Mouse (Mus musculus) spleen, adult 2 months (tissue): Measurements from ENCODE around the gene 4933411K16Rik. TPM values are rescaled to one million over a fixed set of nuclear protein-coding genes. Genes with fewer than 3 reads are reported as not detected.
A peak's percentile ranks its signal among the peaks of the same experiment; 100 is the strongest.

Experiments used
- DNase-seq, 2 experiments: peaks; one replicate each; pipeline versions ENCODE4 v3.0.0 to v3.0.0-alpha.2; 2012 to 2021; ENCODE audit warnings: low spot score in 2 of 2, low read depth in 1 of 2
- H3K27ac ChIP-seq: fragments of 200-500 bp; 2 replicates; pipeline ENCODE4 v1.5.1; 2012; ENCODE audit warnings: low read length, inconsistent platforms; ENCODE audit not compliant: insufficient read depth
- H3K27me3 ChIP-seq: fragments of 200-500 bp; 2 replicates; pipeline ENCODE4 v1.6.1; 2012; ENCODE audit warnings: mild to moderate bottlenecking, moderate library complexity, low read length, inconsistent platforms; ENCODE audit not compliant: control insufficient read depth, insufficient read depth
- H3K36me3 ChIP-seq: fragments of 200-500 bp; 2 replicates; pipeline ENCODE4 v1.6.1; 2012; ENCODE audit warnings: mild to moderate bottlenecking, low read length, inconsistent platforms; ENCODE audit not compliant: control insufficient read depth, insufficient read depth
- H3K4me1 ChIP-seq: fragments of 200-500 bp; 2 replicates; pipeline ENCODE4 v1.6.1; 2011; ENCODE audit warnings: inconsistent platforms; ENCODE audit not compliant: control insufficient read depth, insufficient read depth, insufficient read length
- H3K4me3 ChIP-seq: fragments of 200-500 bp; 2 replicates; pipeline ENCODE4 v1.5.1; 2011; ENCODE audit warnings: mild to moderate bottlenecking, inconsistent platforms; ENCODE audit not compliant: insufficient read depth, insufficient read length; ENCODE audit errors: extremely low read depth
- CTCF ChIP-seq: fragments of 200-500 bp; IDR thresholded peaks from 2 replicates; pipeline ENCODE4 v1.5.1; 2011; ENCODE audit warnings: mild to moderate bottlenecking, inconsistent platforms; ENCODE audit not compliant: insufficient read depth, insufficient read length, insufficient replicate concordance; ENCODE audit errors: extremely low read depth
- POLR2A ChIP-seq: fragments of 200-500 bp; IDR thresholded peaks from 2 replicates; pipeline ENCODE4 v1.6.1; 2011; ENCODE audit warnings: low read depth, low read length, inconsistent platforms
- WGBS: fragments of 180-500 bp; shearing (Covaris S2); methylation state at CpG from one replicate; pipeline ENCODE4 v1.1.7; 2018; 5-methylcytosine and 5-hydroxymethylcytosine counted together
- polyA plus RNA-seq: library from polyadenylated mRNA; depleted of rRNA; stranded (reverse); fragments of >200 nt; gene quantifications from 2 replicates; pipeline ENCODE4 v1.2.3, GENCODE M21; 2012

4933411K16Rik gene
- polyA plus RNA-seq, 1 experiment = 0.11 TPM

DNA sequence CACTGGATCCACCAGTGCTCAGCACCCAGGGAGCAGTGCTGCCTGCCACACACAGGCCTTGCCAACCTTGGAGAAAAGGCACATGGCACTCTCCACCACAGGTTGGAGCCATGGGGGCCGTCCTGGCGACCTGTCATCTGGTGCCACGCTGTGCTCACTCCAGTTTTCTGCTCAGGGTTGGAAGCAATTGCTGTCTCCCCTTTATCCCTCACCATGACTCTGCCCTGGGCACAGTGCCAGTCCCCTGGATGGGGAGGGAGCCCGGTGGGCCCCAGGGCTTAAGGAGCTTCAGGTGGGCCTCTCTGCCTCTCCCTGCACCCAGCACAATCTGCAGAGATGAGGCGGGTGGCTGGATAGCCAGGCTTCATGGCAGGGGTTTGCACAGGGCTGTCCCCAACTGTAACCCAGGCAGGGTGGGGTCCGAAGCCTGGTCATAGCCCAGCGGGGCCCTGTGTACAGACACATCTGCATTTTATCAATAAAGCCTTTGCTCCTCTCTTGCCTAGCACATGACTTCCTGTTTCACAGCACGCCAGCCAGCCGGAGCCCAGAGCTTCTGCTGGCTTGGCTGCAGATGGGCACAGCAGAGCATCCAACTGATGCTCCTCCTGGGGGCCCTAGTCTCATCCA lies 17.8 kb upstream of the 4933411K16Rik start:
- DNase-seq = no peak
- WGBS = 67% methylated on average over 9 of the region's 9 CpGs
- H3K4me3 ChIP-seq = no peak overlapping the region
- TF ChIP-seq CTCF (no peak), POLR2A (no peak)
- no peak overlapping the region for H3K27ac ChIP-seq
- H3K4me1 ChIP-seq = no peaks in the 10 kb centered on the region
- H3K36me3 ChIP-seq = peaks cover 2% of the 10 kb centered on the region; the same call in 1 of the 2 replicates
- no peaks in the 10 kb centered on the region for H3K27me3 ChIP-seq

DNA sequence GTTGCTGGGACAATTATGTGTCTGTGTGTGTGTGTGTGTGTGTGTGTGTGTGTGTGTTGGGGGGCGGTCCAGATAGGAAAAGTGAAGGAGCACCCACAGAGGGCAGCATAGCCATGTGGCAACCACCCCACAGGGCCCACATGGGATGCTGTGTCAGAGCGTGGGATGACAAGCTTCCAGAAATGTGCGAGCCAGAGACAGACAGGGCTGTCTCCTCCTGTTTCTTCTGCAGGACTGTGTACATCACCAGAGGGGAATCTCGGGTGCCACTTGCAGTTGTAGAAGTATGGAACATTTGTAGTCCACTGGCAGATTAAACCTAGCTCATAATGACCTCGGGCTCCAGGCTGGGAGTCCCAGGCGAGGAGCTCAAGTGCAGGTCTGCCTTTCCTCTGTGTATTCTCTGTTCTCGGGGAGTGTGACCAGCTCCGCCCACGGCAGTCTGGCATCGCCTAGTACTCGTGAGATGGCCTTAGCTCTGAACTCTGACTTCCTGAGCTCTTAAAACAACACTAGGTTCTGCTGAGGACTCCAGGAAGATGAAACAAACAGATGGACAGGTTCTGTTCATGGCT lies 17.1 kb upstream of the 4933411K16Rik start:
- Histone ChIP-seq H3K27ac (no peak overlapping the region), H3K4me3 (no peak overlapping the region), H3K4me1 (no peaks in the 10 kb centered on the region), H3K36me3 (peaks cover 2% of the 10 kb centered on the region; the same call in 1 of the 2 replicates), H3K27me3 (no peaks in the 10 kb centered on the region)
- no peak for TF ChIP-seq POLR2A
- TF ChIP-seq CTCF = no peak
- DNase-seq = no peak
- 70% methylated on average over 11 of the region's 11 CpGs for WGBS

DNA sequence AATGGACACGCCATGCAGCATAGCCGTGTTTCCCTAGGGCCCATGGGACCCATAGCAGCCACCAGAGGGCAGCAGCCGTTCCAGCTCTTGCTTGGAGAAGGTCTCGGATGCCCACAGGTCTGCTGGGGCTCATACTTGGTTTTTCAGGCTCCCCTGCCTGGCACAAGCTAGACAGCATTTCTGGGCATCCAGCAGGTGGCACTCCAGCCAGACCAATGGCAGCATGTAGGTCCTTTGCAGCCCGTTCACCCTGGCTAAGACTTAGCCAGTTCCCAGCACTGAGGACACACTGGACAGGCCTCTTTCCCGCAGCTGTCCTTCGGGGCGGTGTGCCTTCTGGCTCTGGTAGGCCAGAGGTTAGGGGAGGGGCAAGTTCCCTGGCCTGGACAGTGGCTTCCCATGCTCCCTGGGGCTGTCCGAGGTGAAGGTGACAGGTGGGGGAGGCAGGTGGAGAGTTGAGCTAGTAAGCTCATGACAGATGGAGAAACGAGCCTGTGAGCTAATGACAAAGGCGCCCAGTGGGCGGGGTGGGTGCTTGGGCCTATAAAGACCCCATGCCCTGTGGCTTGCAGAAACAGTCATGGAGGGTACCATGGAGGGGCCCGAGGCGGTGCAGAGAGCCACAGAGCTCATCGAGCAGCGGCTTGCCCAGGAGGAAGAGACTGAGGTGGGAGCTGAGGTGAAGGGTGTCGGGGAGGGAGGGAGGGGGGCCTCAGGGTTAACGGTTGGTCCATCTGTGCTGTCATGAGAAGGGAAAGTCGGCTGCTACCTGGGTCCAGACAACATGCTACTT lies 16.4 kb upstream of the 4933411K16Rik start, which contains the start of gene Ankrd2:
Gene Ankrd2 (plus strand): TSS at position 545 of the 793 bp plus-strand sequence.
- 66% methylated on average over 19 of the region's 19 CpGs for WGBS
- H3K4me3 ChIP-seq = no peak within 1 kb of the TSS
- no peak within 1 kb of the TSS for H3K27ac ChIP-seq
- no peaks in the 10 kb centered on the region for H3K4me1 ChIP-seq
- peak; percentile 38 to 66 for DNase-seq
- no peaks in the 10 kb centered on the region for H3K27me3 ChIP-seq
- peaks cover 2% of the 10 kb centered on the region; the same call in 1 of the 2 replicates for H3K36me3 ChIP-seq
- TF ChIP-seq POLR2A (no peak), CTCF (peak; percentile 68; the same call in 1 of the 2 replicates)

DNA sequence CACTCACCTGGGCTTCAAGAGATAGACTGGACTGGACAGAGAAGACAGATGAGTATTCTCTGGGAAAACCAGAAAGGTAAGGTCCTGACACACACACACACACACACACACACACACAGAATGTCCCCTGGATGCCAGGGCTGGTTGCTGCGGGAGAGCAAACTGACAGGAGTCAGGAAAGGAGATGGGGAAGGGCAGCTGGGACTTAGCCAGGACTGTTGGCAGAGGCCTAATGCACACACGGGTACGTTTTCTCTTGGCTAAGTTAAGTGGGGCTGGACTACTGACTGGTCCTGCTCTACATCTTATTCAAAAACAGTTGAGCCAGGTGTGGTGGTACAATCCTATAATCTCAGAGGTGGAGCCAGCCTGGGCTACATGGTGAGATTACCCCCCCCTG lies 15.7 kb upstream of the 4933411K16Rik start:
- no peak overlapping the region for H3K27ac ChIP-seq
- no peaks in the 10 kb centered on the region for H3K4me1 ChIP-seq
- H3K27me3 ChIP-seq = no peaks in the 10 kb centered on the region
- H3K4me3 ChIP-seq = no peak overlapping the region
- DNase-seq = no peak
- TF ChIP-seq CTCF (no peak), POLR2A (no peak)
- 82% methylated on average over 3 of the region's 3 CpGs for WGBS
- H3K36me3 ChIP-seq = peaks cover 2% of the 10 kb centered on the region; the same call in 1 of the 2 replicates

DNA sequence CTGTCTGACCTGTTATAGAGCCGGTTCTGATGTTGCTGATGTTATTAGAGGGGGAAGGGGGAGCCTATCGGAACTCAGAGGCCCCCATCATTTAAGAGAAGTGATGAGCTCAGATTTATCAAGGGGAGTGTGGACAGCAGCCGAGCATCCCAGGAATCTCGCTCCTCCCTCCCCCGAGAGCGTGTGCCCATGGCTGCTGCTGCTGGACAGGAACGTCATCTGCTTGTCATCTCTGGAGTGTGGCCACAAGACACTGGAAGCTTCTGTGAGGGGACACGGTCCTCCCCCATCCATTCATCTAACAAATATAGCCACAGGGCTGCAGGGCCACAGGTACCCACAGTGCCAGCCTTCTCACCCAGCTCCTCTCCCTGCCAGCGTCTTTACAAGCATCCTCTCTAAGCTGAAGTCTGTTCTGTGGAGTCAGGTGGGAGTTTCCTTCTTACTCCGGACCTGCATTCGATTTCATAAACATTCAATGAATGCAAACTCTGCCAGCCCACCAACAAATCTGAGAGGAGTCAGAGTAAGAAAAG lies 14.8 kb upstream of the 4933411K16Rik start:
- no peaks in the 10 kb centered on the region for H3K4me1 ChIP-seq
- TF ChIP-seq CTCF (no peak), POLR2A (no peak)
- H3K27me3 ChIP-seq = no peaks in the 10 kb centered on the region
- no peak overlapping the region for H3K4me3 ChIP-seq
- 80% methylated on average over 11 of the region's 11 CpGs for WGBS
- no peak overlapping the region for H3K27ac ChIP-seq
- DNase-seq = no peak
- 0 out of 2 replicates have a peak, but pooled peaks cover 2% of the 10 kb centered on the region for H3K36me3 ChIP-seq

DNA sequence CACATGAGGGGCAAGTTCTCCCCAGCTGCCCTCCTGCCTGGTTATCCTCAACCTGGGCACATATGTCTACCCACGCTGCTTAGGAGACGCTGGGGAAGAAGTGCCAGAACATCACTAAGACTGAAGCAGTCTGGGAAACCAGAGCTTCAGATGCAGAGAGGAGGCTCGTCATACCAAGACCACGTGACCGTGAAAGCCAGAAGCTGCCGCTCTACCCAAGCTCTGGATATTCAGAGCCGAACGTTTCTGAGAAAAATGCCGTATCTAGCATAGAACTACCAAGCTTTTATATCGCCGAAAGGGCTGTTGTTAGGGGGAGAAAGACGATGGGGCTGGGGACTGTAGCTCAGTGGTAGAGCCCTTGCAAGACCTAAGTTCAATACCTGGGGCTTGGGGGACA lies 13.7 kb upstream of the 4933411K16Rik start:
- TF ChIP-seq POLR2A (no peak), CTCF (no peak)
- no peak for DNase-seq
- Histone ChIP-seq H3K27ac (no peak overlapping the region), H3K4me3 (no peak overlapping the region), H3K4me1 (no peaks in the 10 kb centered on the region), H3K27me3 (no peaks in the 10 kb centered on the region), H3K36me3 (0 out of 2 replicates have a peak, but pooled peaks cover 2% of the 10 kb centered on the region)
- WGBS = 87% methylated on average over 12 of the region's 12 CpGs
